Mouse (Mus musculus): ENCODE measurements around the gene Bod1. TPM values are rescaled to one million over a fixed set of nuclear protein-coding genes. Genes with fewer than 3 reads are reported as not detected.
A peak's percentile ranks its signal among the peaks of the same experiment; 100 is the strongest.

Bod1 gene
- total and polyA plus RNA-seq, 3 experiments, result 105 to 140 (median 125) TPM

- Histone ChIP-seq H3K4me3 (no peak overlapping the region), H3K36me3 (ENCODE audit: control insufficient read depth, insufficient read depth, low read length) (no peaks in the 10 kb centered on the region), H3K4me1 (ENCODE audit: control insufficient read depth, insufficient read depth, low read length) (no peaks in the 10 kb centered on the region), H3K9ac (ENCODE audit: low read depth, low read length) (no peak overlapping the region), H3K79me2 (replicated peaks; ENCODE audit: control insufficient read depth, insufficient read depth, low read length) (no peaks in the 10 kb centered on the region), H3K27ac (no peak overlapping the region), H3K27me3 (ENCODE audit: control insufficient read depth, insufficient read depth, low read length) (no peaks in the 10 kb centered on the region)
- TF ChIP-seq EP300 (IDR thresholded peaks at IDR 0.05; ENCODE audit: insufficient read depth, low read depth, low read length) (0 out of 2 replicates have a peak, but pooled peaks have one; percentile 48), CTCF (IDR thresholded peaks at IDR 0.05) (peak; percentile 97; the same call in 1 of the 2 replicates), POLR2A (IDR thresholded peaks at IDR 0.05; ENCODE audit: insufficient read depth, low read depth, low read length) (no peak)
- WGBS, result 26% methylated on average over 10 of the region's 10 CpGs
- peak; percentile 67 to 74 for DNase-seq
- intact Hi-C loops (cut with DNase I), result loop anchor here (2.0 to 5.0 kb wide), 2 partner anchors 391 to 686 kb away; partner anchors contain the start of gene Erlec1
Observed at GRCm38 (mm10) chr11:31637788-31638373, 33.8 kb downstream of the Bod1 start.

DNA sequence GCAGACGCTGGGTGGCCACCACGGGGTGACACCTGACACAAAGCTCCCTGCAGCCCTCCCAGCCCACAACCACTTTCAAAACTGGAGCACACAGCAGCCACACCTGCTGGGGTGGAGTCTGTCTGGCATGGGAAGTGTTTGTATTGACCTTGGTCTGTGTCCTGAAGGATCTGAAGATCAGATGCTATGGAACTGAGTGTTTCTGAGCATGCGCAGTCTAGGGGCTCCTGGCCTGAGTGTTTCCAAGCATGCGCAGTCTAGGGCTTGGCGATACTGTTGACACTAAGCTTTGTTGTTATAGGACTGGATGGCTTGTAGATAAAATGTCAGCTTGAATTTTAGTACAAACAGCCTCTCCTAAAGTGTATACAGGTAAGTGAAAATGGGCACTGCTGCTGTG, 43.0 kb downstream of the Bod1 start:
- no peaks in the 10 kb centered on the region for H3K27me3 ChIP-seq (ENCODE audit: control insufficient read depth, insufficient read depth, low read length)

DNA sequence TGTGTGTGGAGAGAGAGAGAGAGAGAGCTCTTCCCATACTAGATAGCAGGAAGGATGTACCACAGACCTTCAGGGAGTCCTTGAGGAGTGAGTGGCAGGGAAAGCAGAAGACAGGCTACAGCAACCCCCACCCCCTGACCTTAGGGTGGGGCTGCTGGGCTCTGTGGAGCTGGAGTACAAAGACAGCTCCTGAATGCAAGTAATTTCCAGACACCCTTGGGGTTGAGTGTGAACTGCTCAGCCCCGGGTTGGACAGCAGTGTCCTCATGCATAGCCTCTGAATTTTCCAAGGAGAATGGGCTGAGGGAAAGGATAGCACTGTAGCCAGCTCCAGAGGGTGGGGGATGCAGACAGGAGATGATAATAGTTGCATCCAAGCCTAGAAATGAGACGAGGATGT, 50.9 kb downstream of the Bod1 start:
- Histone ChIP-seq H3K4me3 (no peak overlapping the region), H3K27ac (no peak overlapping the region), H3K79me2 (replicated peaks; ENCODE audit: control insufficient read depth, insufficient read depth, low read length) (no peaks in the 10 kb centered on the region), H3K4me1 (ENCODE audit: control insufficient read depth, insufficient read depth, low read length) (peaks cover 3% of the 10 kb centered on the region), H3K9ac (ENCODE audit: low read depth, low read length) (no peak overlapping the region), H3K27me3 (ENCODE audit: control insufficient read depth, insufficient read depth, low read length) (no peaks in the 10 kb centered on the region), H3K36me3 (ENCODE audit: control insufficient read depth, insufficient read depth, low read length) (no peaks in the 10 kb centered on the region)
- no peak for TF ChIP-seq POLR2A (IDR thresholded peaks at IDR 0.05; ENCODE audit: insufficient read depth, low read depth, low read length)
- no peak for TF ChIP-seq EP300 (IDR thresholded peaks at IDR 0.05; ENCODE audit: insufficient read depth, low read depth, low read length)
- no peak for TF ChIP-seq CTCF (IDR thresholded peaks at IDR 0.05)
- 63% methylated on average over 2 of the region's 2 CpGs for WGBS
- intact Hi-C loops (cut with DNase I), result no loop called here
- no peak for DNase-seq

More for the DNA sequence above, 43.0 kb downstream of the Bod1 start:
- Histone ChIP-seq H3K36me3 (ENCODE audit: control insufficient read depth, insufficient read depth, low read length) (no peaks in the 10 kb centered on the region), H3K4me3 (no peak overlapping the region), H3K4me1 (ENCODE audit: control insufficient read depth, insufficient read depth, low read length) (no peaks in the 10 kb centered on the region), H3K79me2 (replicated peaks; ENCODE audit: control insufficient read depth, insufficient read depth, low read length) (no peaks in the 10 kb centered on the region), H3K27ac (no peak overlapping the region), H3K9ac (ENCODE audit: low read depth, low read length) (no peak overlapping the region)
- WGBS, result 87% methylated on average over 5 of the region's 5 CpGs
- intact Hi-C loops (cut with DNase I), result no loop called here
- no peak for TF ChIP-seq POLR2A (IDR thresholded peaks at IDR 0.05; ENCODE audit: insufficient read depth, low read depth, low read length)
- no peak for TF ChIP-seq CTCF (IDR thresholded peaks at IDR 0.05)
- TF ChIP-seq EP300 (IDR thresholded peaks at IDR 0.05; ENCODE audit: insufficient read depth, low read depth, low read length), result no peak
- DNase-seq, result no peak

DNA sequence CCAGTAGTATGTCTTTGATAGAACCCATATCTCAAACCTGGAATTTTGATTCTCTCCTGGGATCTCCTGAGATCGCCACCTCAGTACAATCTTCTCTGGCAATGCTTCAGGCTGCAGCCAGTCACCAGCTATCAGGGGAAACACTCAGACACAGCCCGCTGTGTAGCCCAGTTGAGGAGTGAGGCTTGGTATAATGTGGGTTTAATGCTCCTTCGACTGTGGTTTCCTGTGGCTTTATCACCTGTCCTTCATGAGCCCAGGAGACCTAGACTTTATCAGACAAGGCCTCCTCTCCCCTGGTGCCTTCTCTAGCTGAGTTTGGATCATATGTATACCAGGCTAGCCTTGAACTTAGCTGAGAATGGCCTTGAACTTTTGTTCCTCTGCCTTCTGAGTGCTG, 53.9 kb downstream of the Bod1 start:
- DNase-seq, result no peak
- intact Hi-C loops (cut with DNase I), result loop anchor here (2.0 kb wide), 2 partner anchors 247 to 369 kb away; partner anchors contain the start of gene Stc2

GRCm38 (mm10) chr11:31617236-31617635, 54.4 kb downstream of the Bod1 start:
- TF ChIP-seq CTCF (IDR thresholded peaks at IDR 0.05) (no peak), EP300 (IDR thresholded peaks at IDR 0.05; ENCODE audit: insufficient read depth, low read depth, low read length) (peak; percentile 92), POLR2A (IDR thresholded peaks at IDR 0.05; ENCODE audit: insufficient read depth, low read depth, low read length) (no peak)
- WGBS, result 40% methylated on average over 3 of the region's 3 CpGs
- DNase-seq, result peak; percentile 91
- H3K27me3 ChIP-seq (ENCODE audit: control insufficient read depth, insufficient read depth, low read length), result no peaks in the 10 kb centered on the region
- peak overlapping the region; percentile 26; the same call in 1 of the 2 replicates for H3K27ac ChIP-seq
- no peak overlapping the region for H3K9ac ChIP-seq (ENCODE audit: low read depth, low read length)
- H3K36me3 ChIP-seq (ENCODE audit: control insufficient read depth, insufficient read depth, low read length), result no peaks in the 10 kb centered on the region
- peaks cover 3% of the 10 kb centered on the region for H3K4me1 ChIP-seq (ENCODE audit: control insufficient read depth, insufficient read depth, low read length)
- intact Hi-C loops (cut with DNase I), result loop anchor here (2.0 kb wide), 2 partner anchors 246 to 368 kb away; partner anchors contain the start of gene Stc2
- no peak overlapping the region for H3K4me3 ChIP-seq
- H3K79me2 ChIP-seq (replicated peaks; ENCODE audit: control insufficient read depth, insufficient read depth, low read length), result no peaks in the 10 kb centered on the region

More for the DNA sequence above, 53.9 kb downstream of the Bod1 start:
- Histone ChIP-seq H3K4me3 (no peak overlapping the region), H3K9ac (ENCODE audit: low read depth, low read length) (no peak overlapping the region), H3K4me1 (ENCODE audit: control insufficient read depth, insufficient read depth, low read length) (peaks cover 3% of the 10 kb centered on the region), H3K79me2 (replicated peaks; ENCODE audit: control insufficient read depth, insufficient read depth, low read length) (no peaks in the 10 kb centered on the region), H3K36me3 (ENCODE audit: control insufficient read depth, insufficient read depth, low read length) (no peaks in the 10 kb centered on the region), H3K27me3 (ENCODE audit: control insufficient read depth, insufficient read depth, low read length) (no peaks in the 10 kb centered on the region), H3K27ac (no peak overlapping the region; the same call in 1 of the 2 replicates)
- 34% methylated on average over 3 of the region's 3 CpGs for WGBS
- TF ChIP-seq POLR2A (IDR thresholded peaks at IDR 0.05; ENCODE audit: insufficient read depth, low read depth, low read length) (no peak), CTCF (IDR thresholded peaks at IDR 0.05) (no peak), EP300 (IDR thresholded peaks at IDR 0.05; ENCODE audit: insufficient read depth, low read depth, low read length) (no peak)

- Histone ChIP-seq H3K27me3 (ENCODE audit: control insufficient read depth, insufficient read depth, low read length) (no peaks in the 10 kb centered on the region), H3K79me2 (replicated peaks; ENCODE audit: control insufficient read depth, insufficient read depth, low read length) (no peaks in the 10 kb centered on the region), H3K36me3 (ENCODE audit: control insufficient read depth, insufficient read depth, low read length) (no peaks in the 10 kb centered on the region), H3K9ac (ENCODE audit: low read depth, low read length) (no peak overlapping the region), H3K27ac (peak overlapping the region; percentile 26; the same call in 1 of the 2 replicates), H3K4me3 (no peak overlapping the region), H3K4me1 (ENCODE audit: control insufficient read depth, insufficient read depth, low read length) (peaks cover 3% of the 10 kb centered on the region)
- intact Hi-C loops (cut with DNase I), result loop anchor here (2.0 kb wide), 2 partner anchors 246 to 368 kb away; partner anchors contain the start of gene Stc2
- WGBS, result 65% methylated on average over 4 of the region's 4 CpGs
- TF ChIP-seq EP300 (IDR thresholded peaks at IDR 0.05; ENCODE audit: insufficient read depth, low read depth, low read length) (no peak), CTCF (IDR thresholded peaks at IDR 0.05) (no peak), POLR2A (IDR thresholded peaks at IDR 0.05; ENCODE audit: insufficient read depth, low read depth, low read length) (no peak)
- no peak for DNase-seq
Observed at GRCm38 (mm10) chr11:31616722-31617121, 55.0 kb downstream of the Bod1 start.

Other genes with a start within 250 kb of the Bod1 start
- gene Cpeb4, start 200.3 kb upstream of the Bod1 start, total RNA-seq (2021), result 10 to 100 TPM; 83.4 to 97.3 TPM
- 15.3 and 29.5 TPM in 2 replicates for gene Cpeb4, start 200.3 kb upstream of the Bod1 start, polyA plus RNA-seq (2012; rRNA removed)